Mouse (Mus musculus): Measurements from ENCODE around the gene Pwp2. TPM values are rescaled to one million over a fixed set of nuclear protein-coding genes. Genes with fewer than 3 reads are reported as not detected.

Gene Pwp2
- total RNA-seq, 2 experiments from 2014 or later, result 19.3 to 19.8 TPM

- no peak for DNase-seq (ENCODE audit: extremely low spot score in 1 of 2, low spot score in 1 of 2)
Measured at GRCm38 (mm10) chr10:78171581-78171980, 13.4 kb downstream of the Pwp2 start.

GRCm38 (mm10) chr10:78171057-78171456, 13.9 kb downstream of the Pwp2 start:
- no peak for DNase-seq (ENCODE audit: extremely low spot score in 1 of 2, low spot score in 1 of 2)

DNA sequence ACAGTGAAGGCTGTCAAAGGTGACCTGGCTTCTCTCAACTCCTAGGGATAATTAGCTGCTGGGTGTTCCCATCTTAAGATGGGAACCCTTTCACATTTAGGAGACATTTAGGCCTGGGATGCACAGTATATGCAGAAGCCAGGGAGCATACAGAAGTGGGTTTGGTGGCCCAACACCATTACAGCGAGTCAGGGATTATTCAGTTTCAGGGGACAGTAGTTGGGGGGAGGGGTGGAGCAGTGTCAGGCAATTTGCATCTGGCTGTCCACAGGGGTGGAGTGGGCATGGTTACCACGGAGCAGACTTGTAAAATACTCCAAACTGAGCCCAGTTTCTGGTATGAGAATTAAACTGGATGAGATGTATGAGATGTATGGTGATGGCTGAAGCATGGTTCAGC, 14.5 kb downstream of the Pwp2 start:
- no peak for DNase-seq (ENCODE audit: extremely low spot score in 1 of 2, low spot score in 1 of 2)

- DNase-seq (ENCODE audit: extremely low spot score in 1 of 2, low spot score in 1 of 2), result peak; percentile 99
Measured at GRCm38 (mm10) chr10:78169281-78170042, 15.5 kb downstream of the Pwp2 start, which contains the start of gene D10Jhu81e. Gene D10Jhu81e (minus strand): TSS chr10:78169782.

GRCm38 (mm10) chr10:78168792-78169191, 16.2 kb downstream of the Pwp2 start:
- no peak for DNase-seq (ENCODE audit: extremely low spot score in 1 of 2, low spot score in 1 of 2)

DNA sequence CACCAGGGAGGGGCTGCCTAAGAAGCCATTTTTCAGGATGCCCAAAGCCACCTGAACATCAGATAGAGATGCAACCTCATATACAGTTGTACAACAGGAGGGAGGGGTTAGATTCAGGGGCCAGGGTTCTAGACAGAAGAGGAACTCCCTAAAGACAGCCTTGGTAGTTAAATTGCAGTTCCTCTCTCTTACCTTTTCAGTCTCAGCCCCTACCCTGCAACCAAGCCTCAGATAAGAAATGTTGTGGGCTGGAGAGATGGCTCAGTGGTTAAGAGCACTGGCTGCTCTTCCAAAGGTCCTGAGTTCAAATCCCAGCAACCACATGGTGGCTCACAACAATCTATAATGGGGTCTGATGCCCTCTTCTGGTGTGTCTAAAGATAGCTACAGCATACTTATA, 17.2 kb downstream of the Pwp2 start:
- DNase-seq (ENCODE audit: extremely low spot score in 1 of 2, low spot score in 1 of 2), result no peak

GRCm38 (mm10) chr10:78167333-78167732, 17.6 kb downstream of the Pwp2 start:
- no peak for DNase-seq (ENCODE audit: extremely low spot score in 1 of 2, low spot score in 1 of 2)

DNA sequence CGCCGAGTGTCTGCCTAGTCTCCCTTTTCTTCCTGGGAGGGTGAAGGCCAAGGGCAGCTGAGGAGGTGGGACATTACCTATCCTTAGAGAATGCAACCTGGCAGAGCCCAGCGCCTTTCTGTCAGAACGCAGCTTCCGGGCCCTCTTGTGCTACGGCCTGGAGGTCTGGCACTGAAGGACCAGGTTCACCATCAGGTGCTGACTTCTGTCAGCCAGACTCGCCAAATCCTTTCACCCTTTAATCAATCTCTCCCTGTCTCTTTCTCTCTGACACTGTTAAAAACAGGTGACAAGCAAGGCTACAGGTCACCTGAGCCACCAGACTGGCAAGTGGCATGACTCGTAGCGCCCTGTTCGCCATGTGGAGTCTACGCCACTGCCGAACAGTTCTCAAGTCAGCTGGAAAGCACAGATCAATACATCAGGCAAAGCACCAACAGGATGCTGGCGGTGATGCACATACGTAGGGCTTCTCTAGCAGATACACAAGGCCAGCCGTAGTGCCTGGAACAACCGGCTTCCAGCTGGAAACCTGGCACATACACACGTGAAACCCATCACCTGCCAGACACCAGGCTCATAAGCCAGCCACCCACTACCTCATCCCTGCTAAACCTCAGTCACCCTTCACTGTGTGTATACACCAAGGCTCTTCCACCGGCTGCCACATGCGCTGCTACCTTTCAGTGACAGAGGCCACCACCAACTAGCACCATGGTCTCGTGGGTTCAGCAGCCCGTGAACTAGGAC, 19.5 kb downstream of the Pwp2 start:
- no peak for DNase-seq (ENCODE audit: extremely low spot score in 1 of 2, low spot score in 1 of 2)

GRCm38 (mm10) chr10:78164786-78165185, 20.2 kb downstream of the Pwp2 start:
- DNase-seq (ENCODE audit: extremely low spot score in 1 of 2, low spot score in 1 of 2), result no peak

DNA sequence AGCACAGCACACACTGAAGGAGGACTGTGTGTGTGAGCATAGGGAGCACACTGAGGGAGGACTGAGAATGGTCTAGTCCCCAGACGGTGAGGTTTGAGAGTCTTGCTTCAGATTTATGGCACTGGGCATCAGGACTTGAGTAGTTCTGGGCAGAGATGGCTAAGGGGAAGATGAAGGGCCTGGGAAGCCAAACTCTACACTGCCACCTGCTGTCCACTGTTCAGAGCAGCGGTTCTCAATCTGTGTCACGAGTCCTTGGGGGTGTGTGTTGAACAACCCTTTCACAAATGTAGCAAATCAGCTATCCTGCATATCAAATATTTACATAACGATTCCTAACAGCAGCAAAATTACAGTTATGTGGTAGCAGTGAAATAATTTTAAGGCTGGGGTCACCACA, 21.0 kb downstream of the Pwp2 start:
- peak in 1 of 2 experiments; percentile 75 for DNase-seq (ENCODE audit: extremely low spot score in 1 of 2, low spot score in 1 of 2)

GRCm38 (mm10) chr10:78163241-78163640, 21.7 kb downstream of the Pwp2 start:
- DNase-seq (ENCODE audit: extremely low spot score in 1 of 2, low spot score in 1 of 2), result no peak

GRCm38 (mm10) chr10:78162646-78163045, 22.3 kb downstream of the Pwp2 start:
- no peak for DNase-seq (ENCODE audit: extremely low spot score in 1 of 2, low spot score in 1 of 2)

- DNase-seq (ENCODE audit: extremely low spot score in 1 of 2, low spot score in 1 of 2), result no peak
Measured at GRCm38 (mm10) chr10:78161096-78161495, 23.9 kb downstream of the Pwp2 start.

GRCm38 (mm10) chr10:78160369-78161095, 24.4 kb downstream of the Pwp2 start:
- no peak for DNase-seq (ENCODE audit: extremely low spot score in 1 of 2, low spot score in 1 of 2)

DNA sequence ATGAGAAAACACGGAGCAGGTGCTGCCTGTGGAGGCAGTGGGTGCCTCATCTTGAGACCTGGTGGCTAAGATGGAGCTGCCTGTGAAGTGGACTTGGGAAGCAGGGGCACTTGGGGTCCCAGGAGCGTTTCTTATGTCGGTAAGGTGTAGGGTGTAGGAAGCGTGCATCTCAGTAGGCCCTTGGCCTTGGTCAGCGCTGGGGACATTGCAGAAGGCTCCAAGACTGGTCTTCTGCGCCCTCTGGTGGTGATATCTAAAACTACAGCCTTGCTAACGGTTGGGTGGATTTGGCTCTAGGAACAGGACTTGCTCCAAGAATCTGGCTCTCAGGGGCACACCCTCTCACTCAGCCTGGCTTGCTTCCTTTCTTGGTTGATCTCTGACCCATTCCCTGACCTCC, 25.0 kb downstream of the Pwp2 start:
- peak; percentile 78 to 92 for DNase-seq (ENCODE audit: extremely low spot score in 1 of 2, low spot score in 1 of 2)

DNA sequence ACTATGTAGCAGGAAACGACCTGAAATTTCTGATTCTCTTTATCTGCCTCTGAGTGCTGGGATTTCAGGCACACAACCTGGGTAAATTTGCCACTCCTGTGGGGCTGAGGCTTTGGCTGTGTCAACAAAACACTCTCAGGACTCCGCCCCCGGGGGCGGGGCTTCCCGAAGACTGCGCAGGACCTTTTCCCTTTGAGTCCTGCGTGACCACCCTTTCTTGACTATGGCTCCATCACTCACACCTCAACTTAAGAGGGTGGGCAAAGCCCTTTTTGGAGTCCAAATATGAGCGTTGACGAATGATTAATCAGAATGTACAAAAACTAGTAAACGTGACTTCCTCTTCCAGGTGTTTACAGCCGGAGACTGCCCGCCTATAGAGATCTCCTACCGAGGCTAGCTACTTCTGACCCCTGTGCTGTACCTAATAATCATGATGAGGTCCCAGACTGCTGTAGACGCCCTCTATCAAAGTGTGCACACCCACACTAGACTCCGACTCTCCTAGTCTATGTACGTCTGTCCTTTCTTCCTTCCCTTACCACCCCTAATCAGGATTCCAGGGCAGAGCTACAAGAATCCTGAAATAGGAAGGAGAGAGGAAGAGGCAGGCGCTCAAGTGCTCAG, 25.6 kb downstream of the Pwp2 start:
- DNase-seq (ENCODE audit: extremely low spot score in 1 of 2, low spot score in 1 of 2), result peak in 1 of 2 experiments; percentile 51

DNA sequence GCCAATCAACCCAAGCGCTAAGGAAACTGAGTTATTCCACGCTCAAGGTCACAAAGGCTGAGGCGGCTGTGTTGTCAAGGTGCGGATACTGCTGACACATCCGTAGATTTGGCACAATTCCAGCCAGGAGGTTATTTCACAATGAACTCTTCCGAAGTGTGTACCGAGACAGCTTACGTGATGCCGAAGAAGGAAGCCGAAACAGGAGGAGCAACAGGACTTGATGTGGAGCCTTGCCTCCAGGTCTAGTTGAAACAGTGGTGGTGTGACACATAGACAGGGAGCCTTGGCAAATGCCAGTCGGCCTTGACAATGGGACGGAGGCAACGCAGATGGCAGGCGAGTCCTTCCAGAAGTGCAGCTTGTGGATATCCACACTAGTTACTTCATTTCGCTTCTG, 26.9 kb downstream of the Pwp2 start:
- no peak for DNase-seq (ENCODE audit: extremely low spot score in 1 of 2, low spot score in 1 of 2)

GRCm38 (mm10) chr10:78156926-78157325, 28.0 kb downstream of the Pwp2 start:
- DNase-seq (ENCODE audit: extremely low spot score in 1 of 2, low spot score in 1 of 2), result no peak

GRCm38 (mm10) chr10:78148834-78149766, 35.8 kb downstream of the Pwp2 start:
- no peak for DNase-seq (ENCODE audit: extremely low spot score in 1 of 2, low spot score in 1 of 2)

Data from layer of hippocampus, postnatal 25 days (tissue).